Mouse (Mus musculus) T-cell, adult 2 months (primary cell): ENCODE measurements around the gene Msh5.
A peak's percentile ranks its signal among the peaks of the same experiment; 100 is the strongest.
"Not testable (repeated sequence)": the region's sequence is repeated elsewhere in the genome, so short reads cannot be mapped to it uniquely, and the experiment has no call there.

Experiments used
- DNase-seq: peaks from one replicate; pipeline ENCODE4 v3.0.0; 2022; ENCODE audit warnings: low spot score

The Msh5 gene

DNA sequence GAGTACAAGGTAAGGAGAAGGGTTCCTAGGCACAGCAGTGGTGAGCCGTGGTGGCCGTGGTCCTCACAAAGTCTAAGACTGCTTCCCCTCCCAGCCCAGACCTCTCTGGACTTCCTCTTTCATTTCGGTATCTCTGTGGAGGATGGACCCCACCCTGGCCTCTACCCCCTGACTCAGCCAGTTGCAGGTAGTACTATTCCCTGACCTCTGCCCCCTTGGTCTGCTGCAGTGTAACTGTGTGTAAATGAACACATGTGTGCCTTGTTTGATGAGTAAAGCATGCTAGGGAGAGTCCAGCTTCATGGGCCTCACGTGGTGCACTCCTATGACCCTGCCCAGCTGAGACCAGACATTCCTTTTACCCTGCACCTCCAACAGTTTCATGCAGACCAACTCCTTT lies 22.8 kb downstream of the Msh5 start:
- DNase-seq: no peak

GRCm38 (mm10) chr17:35023221-35023620 lies 23.3 kb downstream of the Msh5 start:
- no peak for DNase-seq

DNA sequence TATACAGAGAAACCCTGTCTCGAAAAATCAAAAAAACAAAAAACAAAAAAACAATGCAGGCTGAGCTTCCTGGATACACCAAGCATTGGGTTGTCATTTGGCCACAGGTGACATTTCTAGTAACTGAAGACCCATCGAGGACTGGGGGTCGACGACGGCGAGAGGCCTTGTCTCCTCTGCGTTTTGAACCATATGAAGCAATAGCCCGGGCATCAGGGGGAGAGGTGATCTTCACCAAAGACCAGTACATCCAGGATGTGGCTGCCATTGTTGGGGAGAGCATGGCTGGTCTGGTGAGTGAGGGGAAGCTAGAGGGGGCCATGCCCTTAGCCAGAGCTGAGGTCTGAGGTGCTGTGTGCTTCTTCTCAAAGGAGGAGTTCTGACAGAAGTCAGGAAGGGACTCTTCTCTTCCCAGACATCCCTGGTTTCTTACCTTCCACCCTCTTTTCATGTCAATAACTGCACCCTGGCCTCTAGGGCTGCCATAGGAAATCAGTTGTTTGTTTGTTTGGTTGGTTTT lies 23.9 kb downstream of the Msh5 start:
- no peak for DNase-seq

DNA sequence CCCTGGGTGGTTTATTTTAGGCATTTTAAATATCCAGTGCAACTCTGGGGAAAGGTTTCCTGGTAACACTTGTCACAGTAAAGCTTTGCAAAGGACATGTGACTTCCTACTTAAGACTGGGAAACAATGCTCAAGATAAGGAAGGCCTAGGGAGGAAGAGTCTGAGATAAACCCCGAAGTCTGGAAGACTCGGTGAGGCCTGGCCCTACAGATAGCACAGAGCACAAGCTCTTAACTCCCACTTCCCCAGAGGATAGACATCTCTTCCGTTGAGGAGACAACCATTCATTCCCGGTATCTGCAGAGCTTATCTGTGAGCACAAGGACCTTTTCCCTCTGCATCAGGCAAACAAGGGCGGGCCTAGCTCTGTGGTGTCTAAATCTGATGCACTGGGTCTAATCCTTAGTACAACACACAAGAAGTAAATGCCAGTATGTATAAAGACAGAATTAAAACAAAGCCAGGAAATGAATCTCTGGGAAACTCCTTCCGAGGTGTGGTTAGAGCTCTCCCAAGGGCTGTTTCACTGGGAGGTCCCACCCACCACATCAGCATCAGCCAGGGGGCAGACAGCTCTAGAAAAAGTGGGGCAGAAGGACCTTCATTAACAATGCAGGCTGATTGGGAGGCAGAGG lies 24.6 kb downstream of the Msh5 start:
- DNase-seq: no peak

GRCm38 (mm10) chr17:35021163-35021808 lies 25.3 kb downstream of the Msh5 start:
- peak; percentile 83 for DNase-seq

DNA sequence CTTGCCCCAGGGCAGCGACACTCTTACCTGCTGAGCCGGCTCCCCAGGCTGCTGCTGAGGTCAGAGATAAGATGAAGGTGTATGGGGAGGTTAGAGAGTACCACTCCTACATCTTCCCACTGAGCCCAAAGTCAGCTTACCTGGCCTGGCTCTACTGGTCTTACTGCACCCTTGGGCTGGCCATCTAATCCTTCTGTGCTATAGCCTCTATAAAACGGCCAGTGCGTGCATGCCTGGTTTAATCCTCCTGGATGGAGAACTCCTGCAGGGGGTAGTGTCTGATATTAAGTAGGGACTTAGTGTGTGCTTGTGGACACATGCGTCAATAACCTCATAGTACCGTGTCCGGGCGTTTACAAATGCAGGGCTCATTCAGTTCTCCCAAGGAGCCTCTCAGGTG lies 26.0 kb downstream of the Msh5 start:
- no peak for DNase-seq

- no peak for DNase-seq
Observed at GRCm38 (mm10) chr17:35019894-35020293, 26.7 kb downstream of the Msh5 start.

DNA sequence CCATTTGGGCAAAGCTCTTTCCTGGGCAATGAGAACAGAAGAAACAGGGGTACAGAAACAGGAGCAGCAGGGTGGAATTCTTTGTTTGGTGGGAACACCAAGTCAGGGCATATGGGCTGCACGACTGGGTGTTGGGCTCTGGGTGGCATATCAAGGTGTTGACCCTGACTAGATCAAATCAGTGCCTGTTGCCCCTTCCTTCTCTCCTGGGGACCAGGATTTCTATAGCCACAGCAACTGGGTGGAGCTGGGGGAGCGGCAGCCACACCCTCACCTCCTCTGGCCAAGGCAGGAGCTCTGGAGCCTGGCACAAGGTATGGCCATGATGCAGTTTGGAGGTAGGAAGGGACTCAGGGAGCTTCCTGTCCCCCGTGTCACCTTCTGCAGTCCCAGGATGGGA lies 28.4 kb downstream of the Msh5 start:
- DNase-seq: no peak

DNA sequence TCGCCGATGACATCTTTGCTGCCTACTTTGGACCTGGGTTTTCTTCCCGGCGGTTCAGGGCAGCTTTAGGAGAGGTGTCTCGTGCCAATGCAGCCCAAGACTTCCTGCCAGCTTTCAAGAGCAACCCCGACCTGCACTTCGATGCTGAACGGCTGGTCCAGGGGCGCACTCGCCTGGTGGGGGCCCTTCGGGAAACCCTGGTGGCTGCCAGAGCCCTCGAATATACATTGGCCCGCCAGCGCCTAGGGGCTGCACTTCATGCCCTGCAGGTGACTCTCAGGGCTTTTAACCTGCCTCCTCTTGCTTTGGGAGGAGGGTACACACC lies 28.9 kb downstream of the Msh5 start:
- no peak for DNase-seq

- DNase-seq: peak; percentile 29
Observed at GRCm38 (mm10) chr17:35016791-35017705, 29.5 kb downstream of the Msh5 start.

GRCm38 (mm10) chr17:35016376-35016775 lies 30.2 kb downstream of the Msh5 start, which contains the start of gene Vwa7:
Gene Vwa7, plus strand, starts transcription at chr17:35016579.
- no peak for DNase-seq

DNA sequence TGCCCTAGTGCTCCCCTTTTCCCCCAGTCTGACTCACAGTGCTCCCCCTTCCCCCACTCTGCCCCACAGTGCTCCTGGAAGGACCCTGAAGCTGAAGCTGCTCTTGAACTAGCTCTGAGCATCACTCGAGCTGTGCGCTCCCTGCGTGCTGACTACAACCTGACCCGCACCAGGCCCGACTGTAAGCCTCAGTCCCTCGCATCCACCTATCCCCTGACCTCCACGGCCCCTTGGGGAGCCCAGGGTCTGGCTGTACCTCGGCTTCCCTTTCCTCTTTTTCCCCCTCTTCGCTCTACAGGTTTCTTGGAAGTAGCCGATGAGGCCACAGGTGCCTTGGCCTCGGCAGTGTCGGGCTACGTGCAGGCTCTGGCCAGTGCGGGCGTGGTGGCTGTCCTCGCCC lies 31.2 kb downstream of the Msh5 start:
- DNase-seq: no peak

GRCm38 (mm10) chr17:35013221-35013620 lies 33.3 kb downstream of the Msh5 start:
- no peak for DNase-seq

DNA sequence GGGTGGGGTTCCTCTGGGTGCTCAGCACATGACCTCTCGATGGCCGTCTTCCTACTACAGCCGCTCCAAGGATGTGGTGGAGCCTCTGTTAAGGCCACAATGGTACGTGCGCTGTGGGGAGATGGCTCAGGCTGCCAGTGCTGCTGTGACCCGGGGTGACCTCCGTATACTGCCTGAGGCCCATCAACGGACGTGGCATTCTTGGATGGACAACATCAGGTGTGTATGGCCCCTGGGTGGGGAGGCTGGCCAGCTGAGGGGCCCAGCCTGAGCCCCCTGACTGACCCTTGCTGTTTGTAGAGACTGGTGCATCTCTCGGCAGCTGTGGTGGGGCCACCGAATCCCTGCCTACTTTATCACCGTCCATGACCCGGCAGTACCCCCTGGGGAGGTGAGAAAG lies 34.1 kb downstream of the Msh5 start:
- no peak for DNase-seq

DNA sequence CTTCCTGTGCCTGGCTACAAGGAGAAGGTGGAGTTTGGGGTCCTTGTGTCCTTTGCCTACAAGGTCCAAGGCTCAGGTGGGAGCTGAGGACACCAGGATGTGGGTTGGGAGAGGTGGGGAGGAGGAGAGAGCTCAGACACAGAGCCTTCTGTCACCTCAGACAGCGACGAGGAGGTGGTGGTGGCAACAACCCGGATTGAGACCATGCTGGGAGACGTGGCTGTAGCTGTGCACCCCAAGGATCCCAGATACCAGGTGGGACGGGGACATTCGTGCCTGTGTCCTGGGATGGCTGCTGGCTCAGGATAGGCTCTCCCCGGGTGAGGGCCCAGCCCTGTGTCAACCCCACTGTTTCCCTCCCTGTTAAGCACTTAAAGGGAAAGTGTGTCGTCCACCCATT lies 35.1 kb downstream of the Msh5 start:
- no peak for DNase-seq

DNA sequence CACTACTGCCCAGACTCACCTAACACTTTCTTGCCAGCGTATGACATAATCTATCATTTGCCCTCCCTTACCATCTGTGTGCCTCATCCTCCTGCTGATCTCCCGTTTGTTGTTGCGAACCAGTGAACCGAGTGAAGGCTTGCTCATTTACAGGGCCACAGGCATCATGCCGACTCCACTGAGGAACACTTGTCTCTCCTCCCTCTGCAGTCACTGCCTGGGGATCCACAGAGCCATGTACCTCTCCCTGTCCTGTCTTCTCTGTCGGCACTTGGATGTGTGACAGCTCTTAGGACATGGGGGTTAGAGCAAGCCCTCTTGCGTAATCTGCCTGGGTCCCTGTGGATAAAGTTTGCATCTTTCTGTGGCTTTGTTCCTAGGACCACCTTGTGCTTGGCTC lies 37.0 kb downstream of the Msh5 start:
- DNase-seq: no peak

DNA sequence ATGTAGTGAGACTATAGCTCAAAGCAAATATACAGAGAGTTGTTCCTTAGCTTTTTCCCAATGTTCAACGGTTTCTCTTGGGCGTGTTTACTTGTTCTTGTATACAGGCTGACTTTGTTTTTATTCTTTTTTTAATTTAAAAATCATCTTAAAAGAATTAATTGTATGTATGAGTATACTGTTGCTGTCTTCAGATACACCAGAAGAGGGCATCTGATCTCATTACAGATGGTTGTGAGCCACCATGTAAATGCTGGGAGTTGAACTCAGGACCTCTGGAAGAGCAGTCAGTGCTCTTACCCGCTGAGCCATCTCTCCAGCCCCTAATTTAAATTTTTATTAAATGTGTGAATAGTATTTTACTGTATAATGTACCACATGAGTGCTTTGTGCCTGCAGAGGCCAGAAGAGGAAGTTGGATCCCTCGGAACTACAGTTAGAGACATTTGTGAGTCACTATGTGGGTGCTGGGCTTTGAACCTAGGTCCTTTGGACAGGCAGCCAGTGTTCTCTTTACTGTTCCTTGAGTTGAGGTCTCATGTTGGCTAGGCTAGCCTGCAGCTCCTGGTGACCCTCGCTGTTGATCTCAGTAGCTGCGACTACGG lies 39.1 kb downstream of the Msh5 start:
- no peak for DNase-seq

DNA sequence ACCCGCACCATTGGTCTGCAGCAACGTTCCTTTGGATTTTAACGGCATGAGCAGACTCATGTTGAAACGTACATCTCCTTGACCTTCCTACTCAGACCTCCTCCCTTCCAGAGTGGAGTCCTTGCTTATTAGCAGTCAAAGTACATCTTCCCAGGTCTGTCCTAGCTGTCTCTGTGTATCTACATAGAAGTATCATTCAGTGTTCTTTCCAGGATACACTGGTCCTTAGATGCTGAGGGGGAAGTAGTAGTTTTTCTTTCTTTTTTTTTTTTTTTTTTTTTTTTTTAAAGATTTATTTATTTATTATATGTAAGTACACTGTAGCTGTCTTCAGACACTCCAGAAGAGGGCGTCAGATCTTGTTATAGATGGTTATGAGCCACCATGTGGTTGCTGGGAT lies 40.6 kb downstream of the Msh5 start:
- DNase-seq: not testable (repeated sequence)

DNA sequence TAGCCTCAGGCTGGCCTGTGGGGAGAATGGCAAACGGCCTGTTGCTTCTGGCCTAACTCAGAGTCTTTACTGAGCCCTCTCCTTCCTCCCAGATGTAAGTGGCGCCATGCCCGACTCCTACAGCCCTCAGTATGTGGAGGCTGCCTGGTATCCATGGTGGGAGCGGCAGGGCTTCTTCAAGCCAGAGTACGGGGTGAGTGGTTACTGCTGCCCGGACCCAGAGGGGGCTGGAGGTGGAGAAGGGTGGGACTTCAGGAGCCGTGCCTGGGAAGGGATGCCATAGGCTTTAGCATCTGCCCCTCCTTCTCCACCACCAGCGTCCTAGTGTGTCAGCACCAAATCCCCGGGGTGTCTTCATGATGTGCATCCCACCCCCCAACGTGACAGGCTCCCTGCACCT lies 41.4 kb downstream of the Msh5 start:
- DNase-seq: no peak

GRCm38 (mm10) chr17:35004075-35004717 lies 42.3 kb downstream of the Msh5 start:
- no peak for DNase-seq

GRCm38 (mm10) chr17:35003022-35003838 lies 43.3 kb downstream of the Msh5 start:
- DNase-seq: no peak
